Mouse (Mus musculus) G1E (cell line): ENCODE results near the gene Dchs2.

Experiments
- CTCF ChIP-seq: IDR thresholded peaks from 2 replicates; pipeline ENCODE4 v1.5.1; 2012; ENCODE audit warnings: low read depth, low read length, inconsistent platforms, mixed read lengths
- GATA1 ChIP-seq: IDR thresholded peaks from 2 replicates; pipeline ENCODE4 v1.6.1; 2012; ENCODE audit warnings: borderline replicate concordance, low read length, inconsistent platforms, mixed read lengths
- GATA2 ChIP-seq: IDR thresholded peaks from 2 replicates; pipeline ENCODE4 v1.6.1; 2012; ENCODE audit warnings: low read depth, low read length, inconsistent platforms, borderline replicate concordance
- POLR2AphosphoS5 ChIP-seq: IDR thresholded peaks from 2 replicates; pipeline ENCODE4 v1.6.1; 2012; ENCODE audit warnings: low read depth, low read length, inconsistent platforms; ENCODE audit not compliant: insufficient replicate concordance
- TAL1 ChIP-seq: conservative IDR thresholded peaks from 2 replicates; pipeline ENCODE4 v1.6.1; 2012; ENCODE audit warnings: low read depth, low read length, inconsistent platforms, mixed read lengths

- no peak for TF ChIP-seq CTCF
- TF ChIP-seq GATA1, result no peak
- no peak for TF ChIP-seq POLR2AphosphoS5
- TF ChIP-seq GATA2, result no peak
- TF ChIP-seq TAL1, result no peak
These were observed 122.3 kb downstream of the Dchs2 start for GRCm38 (mm10) chr3:83250001-83250545.
